Mouse (Mus musculus) lung, adult 2 months (tissue): ENCODE measurements around the gene Dusp23.

ENCODE experiments used
- CTCF ChIP-seq: fragments of 200-500 bp; IDR thresholded peaks from 2 replicates; pipeline ENCODE4 v1.5.1; 2011; ENCODE audit warnings: mild to moderate bottlenecking, low read length, control low read depth; ENCODE audit not compliant: insufficient read depth
- POLR2A ChIP-seq: fragments of 200-500 bp; IDR thresholded peaks from 2 replicates; pipeline ENCODE4 v1.6.1; 2011; ENCODE audit warnings: low read depth, mild to moderate bottlenecking, control low read depth, low read length, borderline replicate concordance; ENCODE audit errors: extremely low read depth

GRCm38 (mm10) chr1:172594495-172594894, 38.3 kb downstream of the Dusp23 start:
- TF ChIP-seq CTCF (peak; percentile 59), POLR2A (no peak)
